Mouse (Mus musculus): ENCODE data around the gene Snx29. TPM values are rescaled to one million over a fixed set of nuclear protein-coding genes. Genes with fewer than 3 reads are reported as not detected.

The Snx29 gene
- polyA plus RNA-seq, 1 experiment: 8.4 TPM

DNA sequence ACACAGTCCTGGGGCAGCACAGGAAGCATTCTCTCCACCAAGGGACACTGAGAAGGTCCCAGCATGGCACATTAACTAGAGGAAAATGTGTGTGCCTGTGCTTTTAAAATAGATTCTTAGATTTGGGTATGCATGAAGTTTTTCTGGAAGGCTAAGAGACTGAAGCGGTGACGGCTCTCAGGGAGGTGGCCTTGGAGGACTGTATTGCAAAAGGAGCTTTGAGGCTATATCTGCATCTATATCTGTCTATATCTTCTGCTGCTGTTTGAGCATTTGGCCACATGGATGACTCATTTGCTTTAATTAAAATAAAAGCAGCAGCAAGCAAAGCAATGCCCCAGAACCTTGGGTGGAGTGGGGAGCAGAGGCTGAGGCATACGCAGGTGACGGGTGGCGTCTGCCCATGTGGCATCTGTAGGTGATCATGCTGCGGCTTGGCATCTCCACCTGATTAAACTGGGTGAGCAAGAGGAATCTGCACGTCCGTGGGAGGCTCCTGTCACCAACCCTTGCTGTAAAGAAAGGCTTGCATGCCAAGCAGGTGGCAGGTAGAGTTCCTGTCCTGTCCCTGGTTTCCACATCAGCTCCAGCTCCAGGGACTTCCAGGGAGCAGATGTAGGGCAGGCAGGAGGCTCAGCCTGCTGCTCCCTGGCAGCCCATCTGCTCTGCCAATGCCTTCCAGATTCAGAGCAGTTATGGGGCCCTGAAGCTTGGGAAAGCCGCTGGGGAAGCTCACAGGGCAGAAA is 456.2 kb downstream of the Snx29 start:
- TF ChIP-seq CTCF (IDR thresholded peaks at IDR 0.05; ENCODE audit: borderline replicate concordance, insufficient read depth, low read depth, low read length): no peak
- no peak for TF ChIP-seq POLR2A (IDR thresholded peaks at IDR 0.05; ENCODE audit: borderline replicate concordance, insufficient read depth, low read length)
- peaks cover 10% of the 10 kb centered on the region for H3K4me1 ChIP-seq (ENCODE audit: control insufficient read depth, insufficient read depth, low read length)
- 32% methylated on average over 9 of the region's 9 CpGs for WGBS
- H3K27me3 ChIP-seq (ENCODE audit: control insufficient read depth, insufficient read depth, low read length): no peaks in the 10 kb centered on the region
- peak; percentile 82 to 84 for DNase-seq
- no peak overlapping the region for H3K4me3 ChIP-seq (replicated peaks; ENCODE audit: insufficient read depth, low read depth, low read length)
- H3K27ac ChIP-seq (ENCODE audit: insufficient read depth, low read length): peak overlapping the region; percentile 1; the same call in 1 of the 2 replicates

- Histone ChIP-seq H3K27me3 (ENCODE audit: control insufficient read depth, insufficient read depth, low read length) (no peaks in the 10 kb centered on the region), H3K4me3 (replicated peaks; ENCODE audit: insufficient read depth, low read depth, low read length) (no peak overlapping the region), H3K27ac (ENCODE audit: insufficient read depth, low read length) (no peak overlapping the region), H3K4me1 (ENCODE audit: control insufficient read depth, insufficient read depth, low read length) (peaks cover 10% of the 10 kb centered on the region)
- no peak for TF ChIP-seq CTCF (IDR thresholded peaks at IDR 0.05; ENCODE audit: borderline replicate concordance, insufficient read depth, low read depth, low read length)
- TF ChIP-seq POLR2A (IDR thresholded peaks at IDR 0.05; ENCODE audit: borderline replicate concordance, insufficient read depth, low read length): no peak
- WGBS: 39% methylated on average over 2 of the region's 2 CpGs
- no peak for DNase-seq
Measured at GRCm38 (mm10) chr16:11782082-11782481, 459.4 kb downstream of the Snx29 start.

DNA sequence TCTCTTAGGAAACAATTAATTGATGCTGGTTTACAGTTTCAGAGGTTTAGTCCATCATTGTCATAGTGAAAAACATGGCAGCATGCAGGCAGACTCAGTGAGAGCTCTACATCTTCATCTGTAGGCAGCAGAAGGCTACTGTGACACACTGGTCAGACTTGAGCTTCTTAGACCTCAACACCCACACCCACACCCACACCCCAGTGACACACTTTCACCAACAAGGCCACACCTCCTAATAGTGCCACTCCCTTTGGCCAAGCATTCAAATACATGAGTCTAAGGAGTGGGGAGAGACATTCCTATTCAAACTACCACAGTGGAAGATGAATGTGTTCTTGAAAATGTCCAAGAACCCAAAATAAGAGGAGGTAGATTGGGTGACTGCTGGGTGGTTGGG is 460.6 kb downstream of the Snx29 start:
- Histone ChIP-seq H3K27ac (ENCODE audit: insufficient read depth, low read length) (no peak overlapping the region), H3K4me3 (replicated peaks; ENCODE audit: insufficient read depth, low read depth, low read length) (no peak overlapping the region), H3K27me3 (ENCODE audit: control insufficient read depth, insufficient read depth, low read length) (no peaks in the 10 kb centered on the region), H3K4me1 (ENCODE audit: control insufficient read depth, insufficient read depth, low read length) (peaks cover 10% of the 10 kb centered on the region)
- DNase-seq: no peak
- no peak for TF ChIP-seq CTCF (IDR thresholded peaks at IDR 0.05; ENCODE audit: borderline replicate concordance, insufficient read depth, low read depth, low read length)

- Histone ChIP-seq H3K27me3 (ENCODE audit: control insufficient read depth, insufficient read depth, low read length) (no peaks in the 10 kb centered on the region), H3K4me1 (ENCODE audit: control insufficient read depth, insufficient read depth, low read length) (peaks cover 3% of the 10 kb centered on the region; the same call in 1 of the 2 replicates), H3K27ac (ENCODE audit: insufficient read depth, low read length) (no peak overlapping the region), H3K4me3 (replicated peaks; ENCODE audit: insufficient read depth, low read depth, low read length) (no peak overlapping the region)
- no peak for TF ChIP-seq CTCF (IDR thresholded peaks at IDR 0.05; ENCODE audit: borderline replicate concordance, insufficient read depth, low read depth, low read length)
- no peak for TF ChIP-seq POLR2A (IDR thresholded peaks at IDR 0.05; ENCODE audit: borderline replicate concordance, insufficient read depth, low read length)
- no peak for DNase-seq
- 57% methylated on average over 4 of the region's 4 CpGs for WGBS
Measured at GRCm38 (mm10) chr16:11784354-11784753, 461.6 kb downstream of the Snx29 start.

DNA sequence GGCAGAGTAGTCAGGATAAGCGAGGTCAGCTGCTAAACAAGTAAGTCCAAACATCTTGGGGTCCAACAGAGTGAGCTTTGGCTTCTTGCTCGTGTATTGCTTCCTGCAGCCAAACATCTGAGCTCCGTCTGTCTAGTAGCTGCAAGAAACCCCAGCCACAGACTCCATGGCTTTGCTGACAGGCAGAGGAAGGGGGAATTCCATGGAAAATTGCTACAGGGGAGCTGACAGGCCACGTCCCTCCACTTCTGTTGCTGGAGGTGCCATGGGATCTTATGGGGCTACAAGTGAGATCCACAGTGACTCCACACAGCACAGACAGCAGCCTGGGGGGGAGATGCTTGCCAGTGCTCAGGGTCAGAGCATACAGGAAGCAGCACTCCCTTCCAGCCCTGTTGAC is 463.1 kb downstream of the Snx29 start:
- Histone ChIP-seq H3K27me3 (ENCODE audit: control insufficient read depth, insufficient read depth, low read length) (no peaks in the 10 kb centered on the region), H3K27ac (ENCODE audit: insufficient read depth, low read length) (no peak overlapping the region), H3K4me1 (ENCODE audit: control insufficient read depth, insufficient read depth, low read length) (no peaks in the 10 kb centered on the region), H3K4me3 (replicated peaks; ENCODE audit: insufficient read depth, low read depth, low read length) (no peak overlapping the region)
- DNase-seq: no peak
- 48% methylated on average over 4 of the region's 4 CpGs for WGBS
- TF ChIP-seq CTCF (IDR thresholded peaks at IDR 0.05; ENCODE audit: borderline replicate concordance, insufficient read depth, low read depth, low read length) (no peak), POLR2A (IDR thresholded peaks at IDR 0.05; ENCODE audit: borderline replicate concordance, insufficient read depth, low read length) (no peak)

GRCm38 (mm10) chr16:11790476-11790875 is 467.8 kb downstream of the Snx29 start:
- H3K4me1 ChIP-seq (ENCODE audit: control insufficient read depth, insufficient read depth, low read length): no peaks in the 10 kb centered on the region
- TF ChIP-seq POLR2A (IDR thresholded peaks at IDR 0.05; ENCODE audit: borderline replicate concordance, insufficient read depth, low read length): no peak
- TF ChIP-seq CTCF (IDR thresholded peaks at IDR 0.05; ENCODE audit: borderline replicate concordance, insufficient read depth, low read depth, low read length): no peak

GRCm38 (mm10) chr16:11793391-11793790 is 470.7 kb downstream of the Snx29 start:
- Histone ChIP-seq H3K4me1 (ENCODE audit: control insufficient read depth, insufficient read depth, low read length) (no peaks in the 10 kb centered on the region), H3K4me3 (replicated peaks; ENCODE audit: insufficient read depth, low read depth, low read length) (no peak overlapping the region), H3K27me3 (ENCODE audit: control insufficient read depth, insufficient read depth, low read length) (no peaks in the 10 kb centered on the region), H3K27ac (ENCODE audit: insufficient read depth, low read length) (no peak overlapping the region)
- TF ChIP-seq POLR2A (IDR thresholded peaks at IDR 0.05; ENCODE audit: borderline replicate concordance, insufficient read depth, low read length) (no peak), CTCF (IDR thresholded peaks at IDR 0.05; ENCODE audit: borderline replicate concordance, insufficient read depth, low read depth, low read length) (no peak)
- WGBS: 35% methylated on average over 2 of the region's 2 CpGs
- DNase-seq: no peak

More at GRCm38 (mm10) chr16:11790476-11790875, 467.8 kb downstream of the Snx29 start:
- no peak for DNase-seq
- H3K4me3 ChIP-seq (replicated peaks; ENCODE audit: insufficient read depth, low read depth, low read length): no peak overlapping the region
- H3K27ac ChIP-seq (ENCODE audit: insufficient read depth, low read length): no peak overlapping the region
- H3K27me3 ChIP-seq (ENCODE audit: control insufficient read depth, insufficient read depth, low read length): no peaks in the 10 kb centered on the region
- WGBS: 94% methylated on average over 3 of the region's 3 CpGs

DNA sequence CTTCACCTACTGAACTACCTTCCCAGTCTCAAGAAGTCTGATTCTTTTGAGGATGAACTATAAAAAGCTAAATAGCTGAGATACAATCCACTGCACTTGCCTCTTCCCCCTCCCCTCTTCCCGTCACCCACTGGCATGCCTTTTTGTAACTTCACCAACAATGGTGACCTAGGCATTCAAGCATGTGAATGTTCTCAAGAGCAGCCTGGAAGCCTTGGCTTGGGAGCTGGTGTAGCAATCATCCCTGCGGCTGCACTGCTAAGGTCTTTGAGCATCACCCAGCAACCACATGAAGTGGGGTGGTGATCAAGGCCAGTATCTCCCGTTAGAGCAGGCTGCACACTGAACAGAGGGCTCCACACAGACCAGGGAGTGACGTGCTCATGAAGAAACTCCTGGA is 471.9 kb downstream of the Snx29 start:
- DNase-seq: no peak
- no peaks in the 10 kb centered on the region for H3K27me3 ChIP-seq (ENCODE audit: control insufficient read depth, insufficient read depth, low read length)
- TF ChIP-seq CTCF (IDR thresholded peaks at IDR 0.05; ENCODE audit: borderline replicate concordance, insufficient read depth, low read depth, low read length) (no peak), POLR2A (IDR thresholded peaks at IDR 0.05; ENCODE audit: borderline replicate concordance, insufficient read depth, low read length) (no peak)
- H3K27ac ChIP-seq (ENCODE audit: insufficient read depth, low read length): no peak overlapping the region
- WGBS: 58% methylated on average over 4 of the region's 4 CpGs
- H3K4me1 ChIP-seq (ENCODE audit: control insufficient read depth, insufficient read depth, low read length): no peaks in the 10 kb centered on the region
- no peak overlapping the region for H3K4me3 ChIP-seq (replicated peaks; ENCODE audit: insufficient read depth, low read depth, low read length)
